8 mouse cellular contexts compared by ENCODE assay signal in genomic region chr3:96284457-96284856, GRCm38 (mm10). TPM values are rescaled to one million over a fixed set of nuclear protein-coding genes. Genes with fewer than 3 reads are reported as not detected.
DNase-seq lines count a peak whose midpoint lies in the region; ATAC-seq lines count a peak whose summit lies in the region.

No protein-coding gene starts in this region.

- no peak overlapping the region for H3K9ac ChIP-seq in intestine, embryonic 14.5 days (ENCODE audit: low read length)
- no peak overlapping the region for H3K9ac ChIP-seq in intestine, embryonic 16.5 days (ENCODE audit: low read depth, low read length)
- 0 out of 2 replicates have a peak overlapping the region, but pooled peaks have one; percentile 12 for H3K9ac ChIP-seq in stomach, embryonic 16.5 days (ENCODE audit: low read length)

- WGBS in intestine, embryonic 14.5 days, result 13% methylated on average over 4 of the region's 4 CpGs
- WGBS in intestine, embryonic 16.5 days, result 12% methylated on average over 4 of the region's 4 CpGs
- WGBS in embryonic facial prominence, embryonic 10.5 days, result 15% methylated on average over 4 of the region's 4 CpGs
- WGBS in limb, embryonic 10.5 days, result 27% methylated on average over 4 of the region's 4 CpGs
- 16% methylated on average over 4 of the region's 4 CpGs for WGBS in stomach, embryonic 16.5 days

- H3K27ac ChIP-seq in intestine, embryonic 14.5 days (ENCODE audit: low read depth), result no peak overlapping the region
- H3K27ac ChIP-seq in intestine, embryonic 16.5 days (ENCODE audit: low read length), result no peak overlapping the region
- H3K27ac ChIP-seq in embryonic facial prominence, embryonic 10.5 days (replicated peaks), result no peak overlapping the region
- H3K27ac ChIP-seq in limb, embryonic 10.5 days, result no peak overlapping the region
- H3K27ac ChIP-seq in stomach, embryonic 16.5 days (ENCODE audit: low read length), result no peak overlapping the region

- no peaks in the 10 kb centered on the region for H3K36me3 ChIP-seq in intestine, embryonic 14.5 days (ENCODE audit: control insufficient read depth, insufficient read depth, low read length)
- H3K36me3 ChIP-seq in intestine, embryonic 16.5 days (ENCODE audit: control insufficient read depth, insufficient read depth, low read length), result no peaks in the 10 kb centered on the region
- H3K36me3 ChIP-seq in embryonic facial prominence, embryonic 10.5 days (replicated peaks), result no peaks in the 10 kb centered on the region
- no peaks in the 10 kb centered on the region for H3K36me3 ChIP-seq in limb, embryonic 10.5 days
- no peaks in the 10 kb centered on the region for H3K36me3 ChIP-seq in stomach, embryonic 16.5 days (ENCODE audit: control insufficient read depth, insufficient read depth, low read length)

- no peak for ATAC-seq in intestine, embryonic 14.5 days (replicated peaks; ENCODE audit: low FRiP score, low TSS enrichment, low read depth)
- no peak for ATAC-seq in intestine, embryonic 16.5 days
- no peak for ATAC-seq in stomach, embryonic 16.5 days (ENCODE audit: insufficient read depth, low FRiP score)
- ATAC-seq in monocyte, adult 5-6 weeks (replicated peaks; ENCODE audit: insufficient number of reproducible peaks, low FRiP score, low TSS enrichment, poor library complexity, severe bottlenecking), result no peak

- no peaks in the 10 kb centered on the region for H3K4me1 ChIP-seq in intestine, embryonic 14.5 days (replicated peaks; ENCODE audit: control insufficient read depth, insufficient read depth, low read length)
- H3K4me1 ChIP-seq in intestine, embryonic 16.5 days (ENCODE audit: control insufficient read depth, insufficient read depth, low read length), result no peaks in the 10 kb centered on the region
- peaks cover 17% of the 10 kb centered on the region for H3K4me1 ChIP-seq in embryonic facial prominence, embryonic 10.5 days
- H3K4me1 ChIP-seq in limb, embryonic 10.5 days, result peaks cover 13% of the 10 kb centered on the region
- H3K4me1 ChIP-seq in stomach, embryonic 16.5 days (ENCODE audit: control insufficient read depth, insufficient read depth, low read length), result no peaks in the 10 kb centered on the region

- peaks cover 6% of the 10 kb centered on the region; the same call in 1 of the 2 replicates for H3K27me3 ChIP-seq in intestine, embryonic 14.5 days (replicated peaks; ENCODE audit: control insufficient read depth, insufficient read depth, low read length)
- 0 out of 2 replicates have a peak, but pooled peaks cover 3% of the 10 kb centered on the region for H3K27me3 ChIP-seq in intestine, embryonic 16.5 days (replicated peaks; ENCODE audit: control insufficient read depth, insufficient read depth, low read length)
- H3K27me3 ChIP-seq in embryonic facial prominence, embryonic 10.5 days (replicated peaks; ENCODE audit: low read depth, poor library complexity, severe bottlenecking), result peaks cover 55% of the 10 kb centered on the region
- peaks cover 27% of the 10 kb centered on the region for H3K27me3 ChIP-seq in limb, embryonic 10.5 days (ENCODE audit: low read depth, poor library complexity, severe bottlenecking)
- H3K27me3 ChIP-seq in stomach, embryonic 16.5 days (ENCODE audit: control insufficient read depth, insufficient read depth, low read length), result peaks cover 9% of the 10 kb centered on the region

- DNase-seq in intestine, embryonic 14.5 days (ENCODE audit: low spot score), result no peak
- DNase-seq in ES-CJ7 (ENCODE audit: low read depth, low spot score), result peak; percentile 73
- DNase-seq in embryonic facial prominence, embryonic 10.5 days (ENCODE audit: low spot score), result peak; percentile 53
- DNase-seq in limb, embryonic 10.5 days (ENCODE audit: low spot score), result no peak
- DNase-seq in ovary, adult 18-20 months (ENCODE audit: low spot score), result no peak

- H3K9me3 ChIP-seq in intestine, embryonic 14.5 days (ENCODE audit: control insufficient read depth, low read length), result 0 out of 2 replicates have a peak, but pooled peaks cover 2% of the 10 kb centered on the region
- no peaks in the 10 kb centered on the region for H3K9me3 ChIP-seq in intestine, embryonic 16.5 days (ENCODE audit: control insufficient read depth, low read length)
- no peaks in the 10 kb centered on the region for H3K9me3 ChIP-seq in embryonic facial prominence, embryonic 10.5 days
- H3K9me3 ChIP-seq in limb, embryonic 10.5 days (replicated peaks), result no peaks in the 10 kb centered on the region
- H3K9me3 ChIP-seq in stomach, embryonic 16.5 days (replicated peaks; ENCODE audit: control insufficient read depth, low read length), result no peaks in the 10 kb centered on the region

- H3K4me3 ChIP-seq in intestine, embryonic 14.5 days (ENCODE audit: low read depth, low read length), result no peak overlapping the region
- no peak overlapping the region for H3K4me3 ChIP-seq in intestine, embryonic 16.5 days (ENCODE audit: low read length)
- 0 out of 2 replicates have a peak overlapping the region, but pooled peaks have one; percentile 19 for H3K4me3 ChIP-seq in embryonic facial prominence, embryonic 10.5 days
- peak overlapping the region; percentile 9; the same call in 1 of the 2 replicates for H3K4me3 ChIP-seq in limb, embryonic 10.5 days
- no peak overlapping the region for H3K4me3 ChIP-seq in stomach, embryonic 16.5 days (replicated peaks; ENCODE audit: low read length)

- peak overlapping the region; percentile 23 for H3K4me2 ChIP-seq in intestine, embryonic 14.5 days (ENCODE audit: low read length)
- H3K4me2 ChIP-seq in intestine, embryonic 16.5 days (ENCODE audit: low read depth, low read length), result no peak overlapping the region
- H3K4me2 ChIP-seq in stomach, embryonic 16.5 days (ENCODE audit: low read depth, low read length), result peak overlapping the region; percentile 4; the same call in 1 of the 2 replicates

RNA-seq across cellular contexts. Expression of gene Fcgr1, which starts 9.3 kb away (rescaled TPM):
- polyA plus RNA-seq in intestine, embryonic 14.5 days (2014; fragmentation: Nextera tagmentation; extraction: Ambion mirVana), result 3.4 TPM in 2 replicates
- 3.6 and 3.7 TPM in 2 replicates for polyA plus RNA-seq in intestine, embryonic 16.5 days (2015; fragmentation: Nextera tagmentation; extraction: Ambion mirVana)
- polyA plus RNA-seq in embryonic facial prominence, embryonic 10.5 days (2016; fragmentation: Nextera tagmentation; extraction: Ambion mirVana), result 1.0 and 1.3 TPM in 2 replicates
- polyA plus RNA-seq in limb, embryonic 10.5 days (2016; fragmentation: Nextera tagmentation; extraction: Ambion mirVana), result 0.60 and 0.85 TPM in 2 replicates
- 3.0 and 3.4 TPM in 2 replicates for polyA plus RNA-seq in stomach, embryonic 16.5 days (2015; fragmentation: Nextera tagmentation; extraction: Ambion mirVana)
- 11.6 to 16.4 TPM (median 12.6 TPM) in 3 replicates for total RNA-seq in monocyte, adult 5-6 weeks (2017)

RNA-seq across cellular contexts. Expression of gene Hist2h2bb, which starts 14.9 kb away (rescaled TPM):
- polyA plus RNA-seq in intestine, embryonic 14.5 days (2014; fragmentation: Nextera tagmentation; extraction: Ambion mirVana), result 20.1 and 22.0 TPM in 2 replicates
- polyA plus RNA-seq in intestine, embryonic 16.5 days (2015; fragmentation: Nextera tagmentation; extraction: Ambion mirVana), result 5.3 and 6.2 TPM in 2 replicates
- polyA plus RNA-seq in embryonic facial prominence, embryonic 10.5 days (2016; fragmentation: Nextera tagmentation; extraction: Ambion mirVana), result 5.8 and 11.3 TPM in 2 replicates
- polyA plus RNA-seq in limb, embryonic 10.5 days (2016; fragmentation: Nextera tagmentation; extraction: Ambion mirVana), result 8.2 and 10.7 TPM in 2 replicates
- 7.3 and 12.4 TPM in 2 replicates for polyA plus RNA-seq in stomach, embryonic 16.5 days (2015; fragmentation: Nextera tagmentation; extraction: Ambion mirVana)
- 249 to 540 TPM (median 349 TPM) in 3 replicates for total RNA-seq in monocyte, adult 5-6 weeks (2017)

RNA-seq across cellular contexts. Expression of gene Hist2h3b, which starts 16.0 kb away (rescaled TPM):
- polyA plus RNA-seq in intestine, embryonic 14.5 days (2014; fragmentation: Nextera tagmentation; extraction: Ambion mirVana), result 77.9 and 79.1 TPM in 2 replicates
- polyA plus RNA-seq in intestine, embryonic 16.5 days (2015; fragmentation: Nextera tagmentation; extraction: Ambion mirVana), result 21.2 and 30.8 TPM in 2 replicates
- polyA plus RNA-seq in embryonic facial prominence, embryonic 10.5 days (2016; fragmentation: Nextera tagmentation; extraction: Ambion mirVana), result 44.4 and 48.2 TPM in 2 replicates
- 48.3 and 54.0 TPM in 2 replicates for polyA plus RNA-seq in limb, embryonic 10.5 days (2016; fragmentation: Nextera tagmentation; extraction: Ambion mirVana)
- polyA plus RNA-seq in stomach, embryonic 16.5 days (2015; fragmentation: Nextera tagmentation; extraction: Ambion mirVana), result 29.8 and 39.2 TPM in 2 replicates
- total RNA-seq in monocyte, adult 5-6 weeks (2017), result 4.4 to 34.9 TPM (median 10.9 TPM) in 3 replicates

RNA-seq across cellular contexts. Expression of gene Hist2h4, which starts 21.3 kb away (rescaled TPM):
- 11.1 and 14.2 TPM in 2 replicates for polyA plus RNA-seq in intestine, embryonic 14.5 days (2014; fragmentation: Nextera tagmentation; extraction: Ambion mirVana)
- 5.3 and 5.8 TPM in 2 replicates for polyA plus RNA-seq in intestine, embryonic 16.5 days (2015; fragmentation: Nextera tagmentation; extraction: Ambion mirVana)
- 12.8 TPM in 2 replicates for polyA plus RNA-seq in embryonic facial prominence, embryonic 10.5 days (2016; fragmentation: Nextera tagmentation; extraction: Ambion mirVana)
- 7.7 and 9.4 TPM in 2 replicates for polyA plus RNA-seq in limb, embryonic 10.5 days (2016; fragmentation: Nextera tagmentation; extraction: Ambion mirVana)
- 7.8 and 8.6 TPM in 2 replicates for polyA plus RNA-seq in stomach, embryonic 16.5 days (2015; fragmentation: Nextera tagmentation; extraction: Ambion mirVana)
- 9.6 to 40.3 TPM (median 12.9 TPM) in 3 replicates for total RNA-seq in monocyte, adult 5-6 weeks (2017)

RNA-seq across cellular contexts. Expression of gene Hist2h3c1, which starts 38.0 kb away (rescaled TPM):
- polyA plus RNA-seq in intestine, embryonic 14.5 days (2014; fragmentation: Nextera tagmentation; extraction: Ambion mirVana), result 0.56 and 2.0 TPM in 2 replicates
- polyA plus RNA-seq in intestine, embryonic 16.5 days (2015; fragmentation: Nextera tagmentation; extraction: Ambion mirVana), result 1.3 and 1.8 TPM in 2 replicates
- 0.52 and 0.81 TPM in 2 replicates for polyA plus RNA-seq in embryonic facial prominence, embryonic 10.5 days (2016; fragmentation: Nextera tagmentation; extraction: Ambion mirVana)
- polyA plus RNA-seq in limb, embryonic 10.5 days (2016; fragmentation: Nextera tagmentation; extraction: Ambion mirVana), result 0.41 TPM in 1 of 2 replicates, not detected in the other
- 1.3 and 2.1 TPM in 2 replicates for polyA plus RNA-seq in stomach, embryonic 16.5 days (2015; fragmentation: Nextera tagmentation; extraction: Ambion mirVana)
- not detected in 3 replicates for total RNA-seq in monocyte, adult 5-6 weeks (2017)

Comparison
In these comparisons a context has a peak if more than half of its experiments do, and no peak if none do; other contexts are left out.
1. DNase-seq: peak in ES-CJ7 (single experiment) and embryonic facial prominence, embryonic 10.5 days (single experiment); none in intestine, embryonic 14.5 days (single experiment), limb, embryonic 10.5 days (single experiment) and ovary, adult 18-20 months (single experiment).
2. H3K4me3 ChIP-seq: peak in embryonic facial prominence, embryonic 10.5 days (single experiment) and limb, embryonic 10.5 days (single experiment); none in intestine, embryonic 14.5 days (single experiment), intestine, embryonic 16.5 days (single experiment) and stomach, embryonic 16.5 days (single experiment).